Mouse (Mus musculus): Measurements from ENCODE around the gene Fam174b. TPM values are rescaled to one million over a fixed set of nuclear protein-coding genes. Genes with fewer than 3 reads are reported as not detected.

Gene Fam174b
- 5.3 TPM for total RNA-seq (2023)

DNA sequence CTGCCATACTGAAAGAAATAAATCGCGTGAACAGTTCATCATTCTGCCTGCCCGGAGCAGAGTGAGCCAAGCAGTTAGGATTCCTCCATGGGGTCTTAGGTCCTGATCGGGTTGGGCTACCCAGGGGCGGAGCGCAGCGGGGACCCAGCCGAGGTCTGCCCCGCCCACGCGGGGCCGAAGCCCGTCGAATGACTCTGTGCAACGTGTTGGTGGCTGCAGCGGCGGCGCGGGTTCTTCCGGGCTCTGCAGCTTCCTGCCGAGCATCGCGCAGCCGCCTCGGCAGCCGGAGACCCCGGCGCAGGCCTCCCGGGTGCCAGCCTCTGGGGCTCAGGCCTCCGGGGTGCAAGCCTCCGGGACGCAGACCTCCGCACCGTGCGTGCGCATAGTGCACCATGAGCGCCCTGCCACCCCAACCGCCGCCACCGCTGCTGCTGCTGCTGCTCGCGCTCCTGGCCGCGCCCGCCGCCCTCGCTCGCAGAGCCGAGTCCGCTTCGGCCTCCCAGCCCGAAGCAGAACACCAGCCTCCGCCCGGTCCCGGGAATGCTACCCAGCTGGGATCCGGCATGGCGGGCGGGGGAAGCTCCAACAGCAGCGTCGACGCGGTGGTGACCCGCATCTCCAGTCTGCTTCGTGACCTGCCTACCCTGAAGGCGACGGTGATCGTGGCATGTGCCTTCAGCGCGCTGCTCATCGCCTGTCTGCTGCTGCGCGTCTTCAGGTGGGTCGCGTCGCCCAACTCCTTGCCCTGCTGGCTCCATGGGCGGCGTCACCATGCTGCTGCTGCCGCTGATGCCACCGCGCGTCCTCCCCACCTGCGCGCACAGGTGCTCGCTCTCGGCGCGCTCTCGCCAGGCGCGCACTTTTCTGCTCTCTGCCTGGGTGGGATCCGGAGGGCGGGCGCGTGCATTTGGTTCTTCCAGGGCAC, at the start of gene Fam174b:
Gene Fam174b, plus strand, starts transcription at position 192 of the 925 bp plus-strand sequence.

Other genes starting within 250 kb of the Fam174b start
- 705 TPM for gene Chd2, start 198.5 kb upstream of the Fam174b start, total RNA-seq (2023)